Mouse (Mus musculus) CH12.LX (cell line): ENCODE measurements at regions not wholly inside any gene's neighbourhood (a gene's known extent, or its start where the extent isn't known, plus 50 kb on each side); places are given as distances from the start of the nearest gene placed in this dataset.

Experiments used
- DNase-seq: peaks from one replicate; pipeline ENCODE4 v3.0.0-alpha.2; 2013; ENCODE audit errors: extremely low read depth
- H3K27ac ChIP-seq: 2 replicates; pipeline ENCODE4 v1.5.1; 2012; ENCODE audit warnings: low read depth, mild to moderate bottlenecking, control low read depth, moderate library complexity; ENCODE audit not compliant: insufficient read depth
- H3K27me3 ChIP-seq: replicated peaks from 2 replicates; pipeline ENCODE3; 2012; ENCODE audit warnings: inconsistent platforms
- H3K36me3 ChIP-seq, 2 experiments: replicated peaks in 1 of 2; 2 replicates each; pipeline versions ENCODE3 to v1.6.1; 2012; ENCODE audit warnings: inconsistent platforms in 1 of 2, low read length in 1 of 2, mild to moderate bottlenecking in 1 of 2, mixed read lengths in 1 of 2, moderate library complexity in 1 of 2; ENCODE audit not compliant: control insufficient read depth in 1 of 2, insufficient read depth in 1 of 2
- H3K4me1 ChIP-seq, 2 experiments: 2 replicates each; pipeline ENCODE4 v1.6.1; 2012; ENCODE audit warnings: inconsistent platforms in 1 of 2, moderate library complexity in 1 of 2; ENCODE audit not compliant: insufficient read depth in 2 of 2, control insufficient read depth in 1 of 2
- H3K4me2 ChIP-seq: 2 replicates; pipeline ENCODE4 v1.6.1; 2012; ENCODE audit warnings: low read depth, mild to moderate bottlenecking, control low read depth; ENCODE audit not compliant: poor library complexity, insufficient read depth, severe bottlenecking
- H3K4me3 ChIP-seq, 3 experiments: fragments of 150-350 bp in 1 of 3; sonication (generic) in 1 of 3; replicated peaks in 1 of 3; 2 replicates each; pipeline versions ENCODE3 to v1.5.1; 2011 to 2012; ENCODE audit warnings: low read depth in 2 of 3, low read length in 2 of 3, mild to moderate bottlenecking in 2 of 3, moderate library complexity in 2 of 3, control low read depth in 1 of 3, improper control_type of control experiment in 1 of 3, inconsistent platforms in 1 of 3, mixed read lengths in 1 of 3; ENCODE audit not compliant: poor library complexity in 1 of 3
- H3K79me2 ChIP-seq: replicated peaks from 2 replicates; pipeline ENCODE4 v1.6.1; 2012; ENCODE audit warnings: mild to moderate bottlenecking, moderate library complexity; ENCODE audit not compliant: control insufficient read depth, poor library complexity, insufficient read depth, severe bottlenecking; ENCODE audit errors: extremely low read depth
- H3K9ac ChIP-seq: 2 replicates; pipeline ENCODE4 v1.6.1; 2012; ENCODE audit warnings: low read depth, mild to moderate bottlenecking, control low read depth, moderate library complexity; ENCODE audit not compliant: insufficient read depth
- H3K9me3 ChIP-seq: replicated peaks from 2 replicates; pipeline ENCODE3; 2012; ENCODE audit warnings: low read length, inconsistent platforms, mixed read lengths
- BHLHE40 ChIP-seq: IDR thresholded peaks from 2 replicates; pipeline ENCODE4 v1.6.1; 2011; ENCODE audit warnings: mild to moderate bottlenecking, low read depth, low read length, improper control_type of control experiment
- CHD1 ChIP-seq: IDR thresholded peaks from 2 replicates; pipeline ENCODE4 v1.6.1; 2012; ENCODE audit warnings: low read depth, low read length, improper control_type of control experiment, inconsistent platforms
- CTCF ChIP-seq, 2 experiments: IDR thresholded peaks in 1 of 2; conservative IDR thresholded peaks in 1 of 2; 2 replicates each; pipeline ENCODE4 v1.5.1; 2011 to 2012; ENCODE audit warnings: low read depth in 2 of 2, low read length in 2 of 2, improper control_type of control experiment in 1 of 2, inconsistent platforms in 1 of 2, mild to moderate bottlenecking in 1 of 2, moderate library complexity in 1 of 2
- EP300 ChIP-seq: IDR thresholded peaks from 2 replicates; pipeline ENCODE4 v1.6.1; 2011; ENCODE audit warnings: low read length, improper control_type of control experiment
- ETS1 ChIP-seq: conservative IDR thresholded peaks from 2 replicates; pipeline ENCODE4 v1.6.1; 2012; ENCODE audit warnings: low read depth, mild to moderate bottlenecking, inconsistent platforms, low read length, improper control_type of control experiment, moderate library complexity
- GABPA ChIP-seq: IDR thresholded peaks from 2 replicates; pipeline ENCODE4 v1.6.1; 2012; ENCODE audit warnings: low read depth, low read length, improper control_type of control experiment, inconsistent platforms; ENCODE audit not compliant: insufficient replicate concordance
- IRF4 ChIP-seq: IDR thresholded peaks from 2 replicates; pipeline ENCODE4 v1.6.1; 2014; ENCODE audit warnings: low read depth, mild to moderate bottlenecking, inconsistent platforms, low read length, improper control_type of control experiment
- JUND ChIP-seq: conservative IDR thresholded peaks from 2 replicates; pipeline ENCODE4 v1.6.1; 2011; ENCODE audit warnings: low read depth, low read length, improper control_type of control experiment
- MAFK ChIP-seq: IDR thresholded peaks from 2 replicates; pipeline ENCODE4 v1.6.1; 2011; ENCODE audit warnings: low read length, improper control_type of control experiment; ENCODE audit not compliant: insufficient replicate concordance
- MEF2A ChIP-seq: IDR thresholded peaks from 2 replicates; pipeline ENCODE4 v1.6.1; 2014; ENCODE audit warnings: low read depth, mild to moderate bottlenecking, inconsistent platforms, low read length, improper control_type of control experiment, borderline replicate concordance
- POLR2AphosphoS2 ChIP-seq: IDR thresholded peaks from 2 replicates; pipeline ENCODE4 v1.6.1; 2011; ENCODE audit warnings: low read depth, low read length, improper control_type of control experiment
- SIN3A ChIP-seq: IDR thresholded peaks from 2 replicates; pipeline ENCODE4 v1.6.1; 2012; ENCODE audit warnings: low read length, improper control_type of control experiment, inconsistent platforms
- TBP ChIP-seq: conservative IDR thresholded peaks from 2 replicates; pipeline ENCODE4 v1.6.1; 2011; ENCODE audit warnings: low read depth, low read length, improper control_type of control experiment
- TCF12 ChIP-seq: IDR thresholded peaks from 2 replicates; pipeline ENCODE4 v1.6.1; 2014; ENCODE audit warnings: low read depth, mild to moderate bottlenecking, inconsistent platforms, low read length, improper control_type of control experiment
- USF1 ChIP-seq: IDR thresholded peaks from 2 replicates; pipeline ENCODE4 v1.6.1; 2014; ENCODE audit warnings: low read depth, mild to moderate bottlenecking, inconsistent platforms, low read length, improper control_type of control experiment
- USF2 ChIP-seq: conservative IDR thresholded peaks from 2 replicates; pipeline ENCODE4 v1.6.1; 2011; ENCODE audit warnings: low read depth, low read length, improper control_type of control experiment
- ZC3H11A ChIP-seq: IDR thresholded peaks from 2 replicates; pipeline ENCODE4 v1.6.1; 2012; ENCODE audit warnings: low read depth, mild to moderate bottlenecking, inconsistent platforms, low read length, improper control_type of control experiment
- ZKSCAN1 ChIP-seq: IDR thresholded peaks from 2 replicates; pipeline ENCODE4 v1.6.1; 2012; ENCODE audit warnings: low read depth, inconsistent platforms, low read length, improper control_type of control experiment, borderline replicate concordance
- ZNF384 ChIP-seq: IDR thresholded peaks from 2 replicates; pipeline ENCODE4 v1.6.1; 2012; ENCODE audit warnings: low read depth, low read length, improper control_type of control experiment, inconsistent platforms
- dilution Hi-C: fragments of 300-500 bp; cut with MboI; formaldehyde crosslinking; loops from 2 replicates; pipeline ENCODE4 v1.14.3; 2020; ENCODE audit warnings: low sequenced_read_pairs; ENCODE audit not compliant: extremely low pct_unique_long_range_greater_than_20kb, extremely low pct_ligation_motif_present
- in situ Hi-C: fragments of 300-500 bp; cut with MboI; formaldehyde crosslinking; loops from 3 replicates; pipeline ENCODE4 v1.14.3; 2019; ENCODE audit warnings: low sequenced_read_pairs, low pct_ligation_motif_present, low pct_unique_long_range_greater_than_20kb, mixed read lengths

DNA sequence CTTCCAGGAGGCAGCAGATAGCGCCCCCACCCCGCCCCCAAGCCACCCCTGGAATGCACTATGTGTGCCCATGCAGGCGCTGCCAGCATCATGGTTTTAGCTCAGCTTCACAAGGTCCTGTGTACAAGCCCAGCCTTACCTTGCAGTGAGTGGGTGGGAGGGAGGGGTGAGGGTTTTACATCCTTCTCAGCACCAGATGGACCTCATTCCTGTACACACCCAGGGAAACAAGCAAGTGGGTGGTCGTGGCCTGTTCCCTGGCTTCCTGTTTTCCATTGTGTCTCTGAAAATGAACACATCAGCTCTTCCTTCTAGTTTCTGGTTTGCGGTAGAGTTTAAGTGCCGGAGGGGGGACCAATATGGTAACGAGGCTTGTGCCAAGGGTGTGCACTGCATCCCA, 438.2 kb downstream of the Zfp536 start:
- Histone ChIP-seq H3K9ac (no peak overlapping the region), H3K9me3 (peaks cover 89% of the 10 kb centered on the region), H3K79me2 (no peaks in the 10 kb centered on the region), H3K4me2 (no peak overlapping the region), H3K36me3 (no peaks in the 10 kb centered on the region), H3K4me3 (no peak overlapping the region), H3K4me1 (no peaks in the 10 kb centered on the region), H3K27ac (no peak overlapping the region), H3K27me3 (no peaks in the 10 kb centered on the region)
- no peak for TF ChIP-seq JUND
- TF ChIP-seq CTCF (conservative IDR thresholded peaks at IDR 0.05 in 1 of 2, IDR thresholded peaks at IDR 0.05 in 1 of 2; ENCODE audit: low read depth in 2 of 2, low read length in 2 of 2), result no peak
- TF ChIP-seq GABPA, result no peak
- TF ChIP-seq MEF2A, result no peak
- TF ChIP-seq MAFK, result no peak
- no peak for TF ChIP-seq USF2
- no peak for TF ChIP-seq POLR2AphosphoS2
- no peak for TF ChIP-seq ZNF384
- TF ChIP-seq EP300, result no peak
- no peak for TF ChIP-seq BHLHE40
- TF ChIP-seq USF1, result no peak
- no peak for TF ChIP-seq ETS1
- TF ChIP-seq SIN3A, result no peak
- TF ChIP-seq ZC3H11A, result no peak
- no peak for TF ChIP-seq IRF4
- TF ChIP-seq ZKSCAN1, result no peak
- no peak for TF ChIP-seq CHD1
- no peak for TF ChIP-seq TCF12
- in situ Hi-C loops, result no loop called here
- no peak for DNase-seq
- dilution Hi-C loops, result no loop called here

DNA sequence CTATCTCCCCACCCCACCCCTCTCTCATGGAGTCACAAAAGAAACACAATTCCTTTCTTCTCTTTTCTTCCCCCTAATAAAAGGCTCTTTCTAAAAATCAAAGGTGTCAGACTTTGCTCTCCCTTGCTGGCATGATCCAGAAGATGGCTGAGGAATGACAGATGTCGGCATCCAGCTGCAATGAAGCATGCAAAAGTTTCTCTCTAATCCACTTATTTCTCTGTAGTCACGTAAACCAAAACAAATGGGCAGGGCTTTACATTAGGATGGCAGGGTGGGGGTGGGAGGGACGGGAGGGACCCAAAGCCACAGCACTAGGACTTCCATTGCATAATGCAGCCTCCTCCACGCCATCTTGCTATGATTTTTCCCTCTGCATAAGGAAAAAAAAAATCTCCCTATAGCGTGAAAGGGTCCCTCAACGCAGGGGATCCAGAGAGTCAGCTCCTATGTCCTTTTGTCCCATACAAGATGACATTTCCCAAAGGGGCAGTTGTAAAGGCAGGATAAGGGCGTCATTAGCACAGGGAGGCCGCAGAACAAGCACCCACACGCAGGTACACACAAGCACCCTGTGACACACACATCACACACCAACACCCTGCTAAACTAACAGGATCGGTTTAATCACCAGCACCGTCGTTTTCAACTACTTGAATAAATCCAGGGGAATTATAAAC, 437.1 kb downstream of the Zfp536 start:
- Histone ChIP-seq H3K27me3 (no peaks in the 10 kb centered on the region), H3K79me2 (no peaks in the 10 kb centered on the region), H3K9ac (no peak overlapping the region), H3K27ac (no peak overlapping the region), H3K4me1 (no peaks in the 10 kb centered on the region), H3K36me3 (no peaks in the 10 kb centered on the region), H3K4me3 (no peak overlapping the region), H3K4me2 (no peak overlapping the region), H3K9me3 (peaks cover 91% of the 10 kb centered on the region)
- no peak for DNase-seq
- in situ Hi-C loops (no loop called here), dilution Hi-C loops (no loop called here)
- no peak for TF ChIP-seq TBP
